Mouse (Mus musculus) 416B (cell line): ENCODE measurements around the gene Stmn3.
A peak's percentile ranks its signal among the peaks of the same experiment; 100 is the strongest.

Source experiments
- DNase-seq: peaks from one replicate; pipeline ENCODE4 v3.0.0; 2011; ENCODE audit warnings: low read depth

The Stmn3 gene

DNA sequence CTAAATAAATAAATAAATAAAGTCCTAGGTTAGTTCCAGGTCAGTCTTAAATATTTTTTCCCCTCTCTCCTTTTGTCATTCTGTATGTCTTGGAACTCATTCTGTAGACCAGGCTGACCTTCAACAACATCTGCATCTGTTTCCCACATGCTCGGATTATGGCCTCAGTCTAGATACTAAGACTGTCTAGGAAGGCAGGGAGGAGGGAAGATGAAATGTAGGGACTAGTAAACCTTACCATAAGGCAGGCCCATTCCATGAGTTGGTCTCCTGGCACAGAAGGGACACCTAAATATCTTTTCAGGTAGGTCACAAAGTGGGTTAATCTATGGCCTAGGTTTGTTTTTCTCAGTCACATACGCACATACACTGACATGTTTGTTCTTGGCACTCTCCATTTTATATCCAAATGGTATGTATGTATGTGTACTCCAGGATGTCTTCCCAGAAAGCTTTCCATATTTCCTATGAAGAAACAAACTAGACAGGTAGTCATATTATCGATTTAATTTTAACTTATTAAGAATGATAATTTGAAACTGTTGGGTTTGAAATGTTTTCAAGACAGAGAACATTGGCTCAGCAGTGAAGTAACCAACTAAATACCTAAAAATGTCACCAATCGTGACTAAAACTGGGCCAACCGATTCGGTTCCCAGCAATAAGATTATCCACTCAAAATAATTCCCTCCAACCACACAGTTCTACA lies 27.5 kb downstream of the Stmn3 start:
- DNase-seq, result peak; percentile 32

GRCm38 (mm10) chr2:181279968-181280367 lies 34.3 kb downstream of the Stmn3 start:
- no peak for DNase-seq

DNA sequence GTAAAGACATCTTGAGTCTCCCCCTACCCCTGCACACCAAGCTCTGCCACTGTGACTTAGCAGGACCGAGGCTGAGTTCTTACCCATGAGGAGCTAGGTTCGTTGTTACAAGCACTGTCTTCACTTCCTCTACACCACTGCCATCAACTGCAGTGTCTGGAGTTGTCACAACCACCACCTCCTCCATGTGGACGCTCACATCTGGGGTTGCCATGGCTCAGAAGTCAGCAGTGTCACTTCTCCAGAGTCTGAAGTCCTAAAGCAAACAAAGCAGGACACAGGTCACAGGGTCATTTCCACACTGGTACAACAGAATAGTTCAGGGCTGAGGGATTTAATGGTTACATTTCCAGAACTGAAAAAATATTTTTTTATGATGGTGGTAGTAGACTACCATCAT lies 36.4 kb downstream of the Stmn3 start:
- no peak for DNase-seq

- peak; percentile 10 for DNase-seq
These were observed 37.5 kb downstream of the Stmn3 start for GRCm38 (mm10) chr2:181276766-181277165.

DNA sequence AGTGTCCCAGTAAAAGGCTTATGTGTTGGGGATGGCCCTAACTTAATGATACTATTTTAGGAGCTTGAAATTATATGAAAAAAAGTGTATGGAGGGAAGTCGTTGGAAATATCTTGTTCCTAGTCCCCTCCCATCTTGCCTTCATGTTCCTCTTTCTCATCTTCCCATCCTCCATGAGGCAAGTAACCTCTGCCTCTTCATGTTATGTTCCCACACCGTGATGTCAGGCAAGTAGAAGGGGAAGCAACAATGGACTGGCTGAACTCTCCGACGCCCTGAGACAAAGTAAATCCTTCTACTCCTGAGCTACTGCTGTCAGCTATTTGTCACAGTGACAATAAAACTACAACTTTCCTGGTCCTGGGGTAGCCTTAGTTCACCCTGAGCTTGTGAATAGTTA lies 39.7 kb downstream of the Stmn3 start:
- no peak for DNase-seq

- no peak for DNase-seq
These were observed 40.5 kb downstream of the Stmn3 start for GRCm38 (mm10) chr2:181273829-181274228.

DNA sequence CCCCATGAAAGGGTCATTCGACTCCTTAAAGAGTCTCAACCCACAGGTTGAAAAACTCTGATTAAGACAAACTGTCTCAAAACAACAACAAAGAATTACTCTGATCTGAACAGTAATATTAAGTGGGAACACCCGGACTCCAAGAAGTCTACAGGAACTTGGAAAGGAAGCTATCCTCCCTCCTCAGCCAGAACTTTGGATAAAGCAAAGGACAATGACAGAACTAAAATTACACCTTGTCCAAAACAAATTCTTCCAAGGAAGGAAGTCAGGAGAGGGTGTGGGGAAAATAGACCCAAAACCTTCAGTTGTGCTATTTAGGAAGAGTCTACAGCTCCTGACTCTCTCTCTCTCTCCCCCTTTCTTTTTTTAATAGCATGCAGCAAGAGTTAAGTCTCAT lies 42.2 kb downstream of the Stmn3 start:
- no peak for DNase-seq

- DNase-seq, result no peak
These were observed 47.5 kb downstream of the Stmn3 start for GRCm38 (mm10) chr2:181266839-181267238.
